Mouse (Mus musculus) lung, embryonic 14.5 days (tissue): Measurements from ENCODE around the gene Tnfaip1. TPM values are rescaled to one million over a fixed set of nuclear protein-coding genes. Genes with fewer than 3 reads are reported as not detected.

Experiments used
- ATAC-seq: fragments of 200-750 bp; cut with Nextera tagmentation; 2 replicates; pipeline ENCODE4 v1.8.0; 2017; ENCODE audit warnings: mild to moderate bottlenecking, moderate TSS enrichment, moderate library complexity; ENCODE audit not compliant: insufficient read depth
- DNase-seq: peaks from one replicate; pipeline ENCODE4 v3.0.0-alpha.2; 2015
- H3K27ac ChIP-seq: fragments of 300-500 bp; sonication (generic); 2 replicates; pipeline ENCODE4 v1.5.1; 2014; ENCODE audit warnings: low read depth, mild to moderate bottlenecking, moderate library complexity
- H3K27me3 ChIP-seq: fragments of 300-500 bp; sonication (generic); 2 replicates; pipeline ENCODE4 v1.6.1; 2014; ENCODE audit warnings: low read length, control low read depth; ENCODE audit not compliant: insufficient read depth
- H3K36me3 ChIP-seq: fragments of 300-500 bp; sonication (generic); 2 replicates; pipeline ENCODE4 v1.6.1; 2014; ENCODE audit warnings: control low read depth; ENCODE audit not compliant: insufficient read depth
- H3K4me1 ChIP-seq: fragments of 300-500 bp; sonication (generic); 2 replicates; pipeline ENCODE4 v1.6.1; 2014; ENCODE audit warnings: antibody characterized with exemption, control low read depth; ENCODE audit not compliant: insufficient read depth
- H3K4me2 ChIP-seq: fragments of 300-500 bp; sonication (generic); 2 replicates; pipeline ENCODE4 v1.6.1; 2014; ENCODE audit warnings: mild to moderate bottlenecking
- H3K4me3 ChIP-seq: fragments of 300-500 bp; sonication (generic); 2 replicates; pipeline ENCODE4 v1.5.1; 2014; ENCODE audit warnings: low read depth, low read length
- H3K9ac ChIP-seq: fragments of 300-500 bp; sonication (generic); 2 replicates; pipeline ENCODE4 v1.6.1; 2014
- H3K9me3 ChIP-seq: fragments of 300-500 bp; sonication (generic); 2 replicates; pipeline ENCODE4 v1.6.1; 2016; ENCODE audit warnings: low read depth, low read length, control low read depth
- CTCF ChIP-seq: IDR thresholded peaks from 2 replicates; pipeline ENCODE4 v1.5.1; 2016; ENCODE audit warnings: antibody characterized with exemption, low read depth
- WGBS: fragments of 180-500 bp; shearing (Covaris S2); extraction: QIAGEN DNeasy Blood & Tissue Kit; methylation state at CpG from one replicate; pipeline ENCODE4 v1.1.7; 2014; 5-methylcytosine and 5-hydroxymethylcytosine counted together
- polyA plus RNA-seq: library from polyadenylated mRNA; unstranded; fragments of >200 nt; fragmentation: Nextera tagmentation; extraction: Ambion mirVana; gene quantifications from 2 replicates; pipeline ENCODE4 v1.2.1, GENCODE M21; 2014

Tnfaip1 gene
- polyA plus RNA-seq, 1 experiment from 2014 or later: 82.9 TPM

DNA sequence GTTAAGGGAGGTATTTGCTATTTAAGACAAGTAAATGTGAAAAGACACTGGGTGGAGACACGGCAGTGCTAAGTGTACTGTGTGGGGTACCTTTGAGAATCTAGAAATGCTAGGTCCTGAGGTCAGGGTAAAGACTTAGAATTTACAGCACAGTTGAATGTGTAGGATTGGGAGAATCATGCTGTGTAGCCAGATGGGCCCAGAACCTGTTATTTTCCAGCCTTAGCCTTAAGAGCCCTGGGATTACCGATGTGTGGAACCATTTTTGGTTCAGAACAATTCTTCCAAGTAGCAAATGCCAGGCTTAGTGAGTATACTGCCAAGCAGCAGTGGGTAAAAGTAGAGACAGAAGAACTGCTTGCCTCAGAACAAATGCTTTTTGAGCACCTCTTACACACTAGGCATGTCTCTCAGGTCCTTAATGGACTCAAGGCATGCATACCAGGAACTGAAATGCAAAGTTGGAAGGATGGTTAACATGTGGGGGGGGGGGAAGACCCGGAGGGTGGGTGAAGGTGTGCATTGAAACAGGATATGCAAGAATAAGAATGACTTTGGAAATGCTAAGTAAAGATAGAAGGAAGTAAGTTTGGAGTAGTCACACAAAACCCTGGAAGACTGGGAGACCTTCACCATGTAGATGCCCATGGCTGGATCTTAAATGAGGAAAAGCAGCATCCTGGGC is 22.9 kb downstream of the Tnfaip1 start:
- no peak for DNase-seq
- ATAC-seq: no peak
- 70% methylated on average over 3 of the region's 3 CpGs for WGBS
- peaks cover 54% of the 10 kb centered on the region for H3K36me3 ChIP-seq
- H3K9me3 ChIP-seq: no peaks in the 10 kb centered on the region
- H3K4me2 ChIP-seq: peak overlapping the region; percentile 74
- H3K4me3 ChIP-seq: peak overlapping the region; percentile 93
- H3K4me1 ChIP-seq: 0 out of 2 replicates have a peak, but pooled peaks cover 10% of the 10 kb centered on the region
- H3K9ac ChIP-seq: peak overlapping the region; percentile 96
- TF ChIP-seq CTCF: no peak
- 0 out of 2 replicates have a peak overlapping the region, but pooled peaks have one; percentile 16 for H3K27ac ChIP-seq
- H3K27me3 ChIP-seq: no peaks in the 10 kb centered on the region

DNA sequence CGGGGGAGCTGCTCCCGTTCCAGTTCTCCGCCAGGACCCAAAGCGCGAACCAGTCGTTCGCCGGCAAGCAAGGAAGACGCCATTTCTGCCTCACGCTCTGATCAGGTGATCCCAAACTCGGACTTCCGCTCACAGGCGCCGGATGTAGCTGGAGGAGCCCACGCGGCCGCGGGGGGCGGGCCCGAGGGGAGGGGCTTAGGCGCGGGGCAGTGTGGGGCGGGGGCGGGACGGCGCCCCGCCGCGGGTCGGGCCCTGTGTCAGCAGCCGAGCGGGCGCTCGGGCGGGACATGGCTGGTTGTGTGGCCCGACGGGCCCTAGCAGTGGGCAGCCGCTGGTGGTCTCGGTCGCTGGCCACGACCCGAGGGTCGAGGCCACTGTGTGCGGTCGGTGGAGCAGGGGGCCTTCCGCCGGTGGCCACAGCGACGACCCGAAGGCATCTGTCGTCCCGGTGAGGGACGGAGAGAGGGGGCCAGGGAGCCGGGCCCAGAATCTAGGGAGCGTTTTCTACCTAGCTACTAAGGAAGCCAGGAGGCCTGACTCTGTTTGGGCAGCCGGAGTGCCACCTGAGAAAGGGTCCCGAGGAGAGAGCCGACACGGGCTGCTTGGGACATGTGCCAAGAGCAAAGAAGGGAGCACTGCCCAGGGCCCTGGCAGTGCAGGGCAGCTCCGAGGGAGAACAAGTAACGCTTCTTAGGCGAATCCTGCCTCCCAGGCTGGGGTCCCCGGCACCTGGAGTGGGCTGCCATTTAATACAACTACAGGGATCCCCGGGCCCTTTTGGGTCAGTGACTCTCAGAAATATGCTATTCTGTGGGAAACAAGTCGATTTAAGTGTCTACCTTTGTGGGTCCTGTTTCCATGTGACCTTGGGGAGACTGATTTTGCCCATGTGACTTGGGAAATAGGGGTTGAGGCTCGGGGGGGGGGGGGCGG is 23.8 kb downstream of the Tnfaip1 start, which contains the start of the genes Tmem199 and Poldip2:
Tmem199 (minus strand) TSS at position 148 of the 933 bp plus-strand sequence.
Poldip2 (plus strand) TSS at position 169 of the 933 bp plus-strand sequence.
- H3K4me3 ChIP-seq: peak within 1 kb of the TSS; percentile 93
- WGBS: under 1% methylated on average over 66 of the region's 67 CpGs
- H3K27me3 ChIP-seq: no peaks in the 10 kb centered on the region
- peak within 1 kb of the TSS; percentile 96 for H3K9ac ChIP-seq
- H3K4me1 ChIP-seq: 0 out of 2 replicates have a peak, but pooled peaks cover 10% of the 10 kb centered on the region
- peak within 1 kb of the TSS; percentile 74 for H3K4me2 ChIP-seq
- no peak for TF ChIP-seq CTCF
- no peaks in the 10 kb centered on the region for H3K9me3 ChIP-seq
- H3K27ac ChIP-seq: peak within 1 kb of the TSS; percentile 68
- DNase-seq (peak; percentile 97), ATAC-seq (peak; percentile 98)
- H3K36me3 ChIP-seq: peaks cover 54% of the 10 kb centered on the region

DNA sequence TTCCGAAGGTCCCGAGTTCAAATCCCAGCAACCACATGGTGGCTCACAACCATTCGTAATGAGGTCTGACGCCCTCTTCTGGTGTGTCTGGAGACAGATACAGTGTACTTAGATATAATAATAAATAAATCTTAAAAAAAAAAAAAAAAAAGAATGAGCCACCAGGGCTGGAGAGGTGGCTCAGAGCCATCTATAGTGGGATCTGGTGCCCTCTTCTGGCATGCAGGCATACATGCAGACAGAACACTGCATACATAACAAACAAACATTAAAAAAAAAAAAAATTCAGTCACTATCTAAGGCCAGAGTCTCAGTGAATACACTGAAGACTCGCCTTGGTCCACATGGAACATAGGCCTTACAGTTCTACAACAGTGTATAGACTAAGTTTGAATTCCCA is 27.0 kb downstream of the Tnfaip1 start:
- Histone ChIP-seq H3K4me3 (no peak overlapping the region), H3K27ac (no peak overlapping the region), H3K9me3 (no peaks in the 10 kb centered on the region), H3K4me1 (0 out of 2 replicates have a peak, but pooled peaks cover 10% of the 10 kb centered on the region), H3K4me2 (no peak overlapping the region), H3K36me3 (peaks cover 39% of the 10 kb centered on the region), H3K27me3 (no peaks in the 10 kb centered on the region), H3K9ac (no peak overlapping the region)
- TF ChIP-seq CTCF: peak; percentile 56
- WGBS: 81% methylated on average over 5 of the region's 5 CpGs
- no peak for ATAC-seq
- peak; percentile 43 for DNase-seq

DNA sequence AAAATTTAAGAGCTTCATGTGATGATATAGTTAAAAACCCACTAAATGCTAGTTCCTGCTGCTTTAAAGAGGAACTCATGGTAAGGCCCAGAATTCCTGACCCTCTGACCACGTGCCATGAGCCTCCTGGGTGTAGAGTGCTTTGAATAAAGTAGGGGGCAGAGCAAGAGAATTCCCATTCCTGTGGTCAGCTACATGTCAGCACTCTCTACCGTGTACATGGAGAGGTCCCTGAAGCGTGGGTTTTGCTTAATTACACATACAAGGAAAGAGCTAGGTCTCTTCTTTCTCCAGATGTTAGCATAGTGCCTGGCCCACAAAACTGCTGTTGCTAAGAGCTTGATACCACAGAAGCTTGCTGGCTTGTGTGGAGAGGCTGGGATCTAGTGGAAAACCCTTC is 30.7 kb downstream of the Tnfaip1 start:
- Histone ChIP-seq H3K4me3 (no peak overlapping the region), H3K27ac (no peak overlapping the region), H3K9ac (no peak overlapping the region), H3K27me3 (peaks cover 6% of the 10 kb centered on the region; the same call in 1 of the 2 replicates), H3K4me2 (no peak overlapping the region), H3K9me3 (no peaks in the 10 kb centered on the region), H3K4me1 (no peaks in the 10 kb centered on the region), H3K36me3 (peaks cover 34% of the 10 kb centered on the region; the same call in 1 of the 2 replicates)
- no peak for TF ChIP-seq CTCF
- no peak for ATAC-seq
- WGBS: 76% methylated on average over 3 of the region's 3 CpGs
- DNase-seq: no peak

DNA sequence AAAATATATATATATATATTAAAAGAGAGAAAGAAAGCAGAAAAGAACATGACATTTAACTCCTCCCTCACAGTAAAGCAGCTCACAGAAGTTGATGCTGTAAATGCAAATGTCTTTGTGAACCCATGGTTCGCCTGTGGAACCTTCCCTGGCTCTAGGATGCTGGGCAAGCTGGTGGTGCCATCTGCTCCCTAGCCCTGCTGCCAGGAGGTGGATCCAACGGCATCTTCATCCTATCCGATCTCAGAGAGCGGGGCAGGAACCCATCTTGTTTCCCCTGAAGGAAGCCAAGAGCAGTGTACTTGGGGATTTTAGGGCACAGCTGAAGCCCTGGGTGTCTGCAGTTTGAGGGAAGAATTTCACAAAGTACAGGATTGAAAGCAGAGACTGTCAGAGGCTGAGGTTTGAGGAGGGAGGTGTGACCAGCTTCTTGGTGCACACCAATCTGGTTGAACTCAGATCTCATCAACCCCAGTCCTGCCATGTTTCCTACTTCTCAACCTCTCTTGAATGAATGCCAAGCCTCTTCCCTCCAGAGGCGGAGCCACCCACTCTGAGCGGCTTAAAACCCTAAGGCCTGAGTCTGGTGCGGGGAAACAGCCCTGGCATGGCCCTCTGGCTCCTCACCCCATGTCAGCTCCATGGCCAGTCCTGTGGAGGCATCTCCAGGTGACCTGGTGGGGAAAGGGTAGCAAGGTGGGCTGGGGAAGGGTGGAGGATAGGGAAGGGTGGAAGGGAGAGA is 33.1 kb downstream of the Tnfaip1 start, which contains the start of gene Sebox:
Sebox (plus strand) TSS at position 539 of the 742 bp plus-strand sequence.
- no peaks in the 10 kb centered on the region for H3K4me1 ChIP-seq
- WGBS: 58% methylated on average over 7 of the region's 7 CpGs
- H3K9me3 ChIP-seq: no peaks in the 10 kb centered on the region
- H3K27ac ChIP-seq: no peak within 1 kb of the TSS
- H3K4me3 ChIP-seq: no peak within 1 kb of the TSS
- H3K36me3 ChIP-seq: peaks cover 19% of the 10 kb centered on the region; the same call in 1 of the 2 replicates
- ATAC-seq: no peak
- TF ChIP-seq CTCF: no peak
- H3K27me3 ChIP-seq: peaks cover 28% of the 10 kb centered on the region
- no peak within 1 kb of the TSS for H3K4me2 ChIP-seq
- H3K9ac ChIP-seq: no peak within 1 kb of the TSS
- DNase-seq: no peak

DNA sequence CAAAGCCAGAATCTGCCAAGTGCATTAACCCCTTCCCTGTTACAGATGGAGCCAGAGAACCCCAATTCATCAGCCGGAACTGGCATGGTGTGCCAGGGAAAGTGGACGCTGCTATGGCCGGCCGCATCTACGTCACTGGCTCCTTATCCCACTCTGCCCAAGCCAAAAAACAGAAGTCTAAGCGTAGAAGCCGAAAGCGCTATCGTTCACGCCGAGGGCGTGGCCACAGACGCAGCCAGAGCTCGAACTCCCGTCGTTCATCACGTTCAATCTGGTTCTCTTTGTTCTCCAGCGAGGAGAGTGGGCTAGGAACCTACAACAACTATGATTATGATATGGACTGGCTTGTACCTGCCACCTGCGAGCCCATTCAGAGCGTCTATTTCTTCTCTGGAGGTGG is 34.6 kb downstream of the Tnfaip1 start:
- no peak overlapping the region for H3K4me3 ChIP-seq
- no peak overlapping the region for H3K4me2 ChIP-seq
- 0 out of 2 replicates have a peak, but pooled peaks cover 4% of the 10 kb centered on the region for H3K4me1 ChIP-seq
- H3K36me3 ChIP-seq: peaks cover 4% of the 10 kb centered on the region; the same call in 1 of the 2 replicates
- no peak for TF ChIP-seq CTCF
- peaks cover 37% of the 10 kb centered on the region for H3K27me3 ChIP-seq
- no peak overlapping the region for H3K27ac ChIP-seq
- DNase-seq (no peak), ATAC-seq (no peak)
- H3K9me3 ChIP-seq: no peaks in the 10 kb centered on the region
- WGBS: 75% methylated on average over 20 of the region's 20 CpGs
- no peak overlapping the region for H3K9ac ChIP-seq
